Mouse (Mus musculus) liver, embryonic 16.5 days (tissue): ENCODE measurements around the gene Clk3. TPM values are rescaled to one million over a fixed set of nuclear protein-coding genes. Genes with fewer than 3 reads are reported as not detected.
A peak's percentile ranks its signal among the peaks of the same experiment; 100 is the strongest.

Experiments used
- ATAC-seq: fragments of 200-750 bp; cut with Nextera tagmentation; 2 replicates; pipeline ENCODE4 v1.8.0; 2017; ENCODE audit warnings: low read depth, mild to moderate bottlenecking, moderate number of reproducible peaks, moderate library complexity
- H3K27ac ChIP-seq: fragments of 300-500 bp; sonication (generic); 2 replicates; pipeline ENCODE4 v1.5.1; 2014; ENCODE audit warnings: mild to moderate bottlenecking, low read length
- H3K27me3 ChIP-seq: fragments of 300-500 bp; sonication (generic); 2 replicates; pipeline ENCODE4 v1.6.1; 2014; ENCODE audit warnings: low read depth, low read length, mixed read lengths; ENCODE audit not compliant: control insufficient read depth, insufficient read depth
- H3K36me3 ChIP-seq: fragments of 300-500 bp; sonication (generic); 2 replicates; pipeline ENCODE4 v1.6.1; 2014; ENCODE audit warnings: mild to moderate bottlenecking; ENCODE audit not compliant: control insufficient read depth, insufficient read depth
- H3K4me1 ChIP-seq: fragments of 300-500 bp; sonication (generic); 2 replicates; pipeline ENCODE4 v1.6.1; 2014; ENCODE audit warnings: low read depth, low read length, mixed read lengths; ENCODE audit not compliant: control insufficient read depth
- H3K4me2 ChIP-seq: fragments of 300-500 bp; sonication (generic); 2 replicates; pipeline ENCODE4 v1.6.1; 2014; ENCODE audit warnings: low read depth, low read length, mixed read lengths
- H3K4me3 ChIP-seq: fragments of 300-500 bp; sonication (generic); 2 replicates; pipeline ENCODE4 v1.5.1; 2014; ENCODE audit warnings: low read depth, mild to moderate bottlenecking, low read length
- H3K9ac ChIP-seq: fragments of 300-500 bp; sonication (generic); 2 replicates; pipeline ENCODE4 v1.6.1; 2014; ENCODE audit warnings: low read depth, low read length
- H3K9me3 ChIP-seq: fragments of 300-500 bp; sonication (generic); replicated peaks from 2 replicates; pipeline ENCODE4 v1.6.1; 2016; ENCODE audit warnings: low read length; ENCODE audit not compliant: control insufficient read depth
- WGBS: fragments of 180-500 bp; shearing (Covaris S2); extraction: QIAGEN DNeasy Blood & Tissue Kit; methylation state at CpG from one replicate; pipeline ENCODE4 v1.1.7; 2014; ENCODE audit not compliant: insufficient replicate concordance; 5-methylcytosine and 5-hydroxymethylcytosine counted together
- polyA plus RNA-seq: library from polyadenylated mRNA; unstranded; fragments of >200 nt; fragmentation: Nextera tagmentation; extraction: Ambion mirVana; gene quantifications from 2 replicates; pipeline ENCODE4 v1.2.1, GENCODE M21; 2015

The Clk3 gene
- polyA plus RNA-seq, 1 experiment from 2014 or later = 104 TPM

- Histone ChIP-seq H3K27me3 (no peaks in the 10 kb centered on the region; the same call in 1 of the 2 replicates), H3K9me3 (no peaks in the 10 kb centered on the region), H3K4me3 (no peak overlapping the region), H3K4me1 (peaks cover 41% of the 10 kb centered on the region), H3K36me3 (no peaks in the 10 kb centered on the region), H3K4me2 (no peak overlapping the region), H3K9ac (no peak overlapping the region), H3K27ac (no peak overlapping the region)
- no peak for ATAC-seq
- WGBS = 53% methylated on average over 5 of the region's 5 CpGs
These were observed 9.4 kb upstream of the Clk3 start for GRCm38 (mm10) chr9:57775026-57775425.

DNA sequence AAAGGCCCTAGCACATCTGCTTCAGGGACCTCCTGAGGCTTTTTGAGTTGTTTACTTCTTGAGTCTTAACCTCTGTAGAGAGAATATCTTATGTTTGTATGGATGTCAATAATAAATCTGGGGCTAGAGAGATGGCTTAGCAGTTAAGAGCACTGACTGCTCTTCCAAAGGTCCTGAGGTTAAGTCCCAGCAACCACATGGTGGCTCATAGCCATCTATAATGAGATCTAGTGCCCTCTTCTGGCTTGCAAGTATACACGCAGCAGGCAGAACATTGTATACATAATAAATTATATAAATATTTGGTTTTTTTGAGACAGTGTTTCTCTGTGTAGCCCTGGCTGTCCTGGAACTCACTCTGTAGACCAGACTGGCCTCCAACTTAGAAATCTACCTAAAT is 8.5 kb upstream of the Clk3 start:
- Histone ChIP-seq H3K27me3 (no peaks in the 10 kb centered on the region; the same call in 1 of the 2 replicates), H3K4me2 (peak overlapping the region; percentile 28), H3K36me3 (no peaks in the 10 kb centered on the region), H3K9ac (peak overlapping the region; percentile 49), H3K9me3 (no peaks in the 10 kb centered on the region), H3K4me3 (no peak overlapping the region), H3K4me1 (peaks cover 50% of the 10 kb centered on the region), H3K27ac (peak overlapping the region; percentile 85)
- no peak for ATAC-seq
- 0% methylated on average over 1 of the region's 1 CpGs for WGBS

DNA sequence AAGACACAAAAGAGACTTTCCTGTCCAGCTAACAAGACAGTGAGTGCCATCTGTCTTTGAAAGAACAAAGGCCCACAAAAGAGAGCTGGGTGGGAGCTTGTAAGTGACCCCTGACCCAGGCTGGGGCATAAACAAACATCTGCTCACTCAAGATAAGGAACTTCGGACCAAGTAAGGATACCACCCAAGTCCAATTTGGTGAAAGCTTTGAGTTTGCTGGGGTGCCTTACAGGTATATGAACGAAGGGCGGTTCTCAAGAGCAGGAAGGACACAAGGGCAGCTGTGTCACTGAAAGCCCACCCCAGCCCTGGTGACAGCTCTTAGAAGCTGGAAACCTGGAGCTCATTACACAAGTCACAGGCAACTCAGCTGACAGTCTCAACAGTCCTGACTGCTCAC is 8.1 kb upstream of the Clk3 start:
- no peaks in the 10 kb centered on the region for H3K9me3 ChIP-seq
- WGBS = 54% methylated on average over 3 of the region's 3 CpGs
- ATAC-seq = no peak
- no peaks in the 10 kb centered on the region for H3K36me3 ChIP-seq
- H3K4me3 ChIP-seq = no peak overlapping the region
- H3K4me1 ChIP-seq = peaks cover 54% of the 10 kb centered on the region
- peak overlapping the region; percentile 85 for H3K27ac ChIP-seq
- peak overlapping the region; percentile 28 for H3K4me2 ChIP-seq
- peak overlapping the region; percentile 49 for H3K9ac ChIP-seq
- no peaks in the 10 kb centered on the region; the same call in 1 of the 2 replicates for H3K27me3 ChIP-seq

DNA sequence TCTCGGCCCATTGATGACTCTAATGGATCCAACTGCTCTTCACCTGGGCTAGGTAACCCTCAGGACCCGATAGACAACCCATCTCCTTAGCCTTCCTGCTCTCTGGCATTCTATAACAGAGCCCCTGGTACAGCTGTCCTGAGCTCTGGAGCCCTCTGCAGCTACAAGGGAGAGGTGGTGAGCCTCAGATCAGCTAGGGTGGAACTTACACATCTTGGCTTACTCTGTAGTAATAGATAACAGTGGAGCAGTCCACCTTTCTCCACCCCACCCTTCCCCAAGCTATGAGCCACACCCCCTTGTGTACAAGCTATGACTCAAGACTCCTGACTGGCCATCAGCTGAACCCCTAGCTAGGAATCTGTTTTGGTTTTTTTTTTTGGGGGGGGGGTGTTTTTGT is 5.2 kb upstream of the Clk3 start:
- peak overlapping the region; percentile 80 for H3K4me2 ChIP-seq
- no peaks in the 10 kb centered on the region for H3K36me3 ChIP-seq
- H3K4me3 ChIP-seq = peak overlapping the region; percentile 45
- no peaks in the 10 kb centered on the region for H3K9me3 ChIP-seq
- H3K4me1 ChIP-seq = peaks cover 73% of the 10 kb centered on the region
- WGBS = 53% methylated on average over 2 of the region's 2 CpGs
- peak overlapping the region; percentile 77 for H3K9ac ChIP-seq
- no peaks in the 10 kb centered on the region for H3K27me3 ChIP-seq
- ATAC-seq = peak; percentile 79
- peak overlapping the region; percentile 100 for H3K27ac ChIP-seq

- no peaks in the 10 kb centered on the region for H3K36me3 ChIP-seq
- peak; percentile 10; the same call in 1 of the 2 replicates for ATAC-seq
- peak overlapping the region; percentile 80 for H3K4me2 ChIP-seq
- peak overlapping the region; percentile 77 for H3K9ac ChIP-seq
- H3K9me3 ChIP-seq = no peaks in the 10 kb centered on the region
- peaks cover 72% of the 10 kb centered on the region for H3K4me1 ChIP-seq
- H3K27me3 ChIP-seq = no peaks in the 10 kb centered on the region
- H3K4me3 ChIP-seq = peak overlapping the region; percentile 45
- 23% methylated on average over 1 of the region's 1 CpGs for WGBS
- H3K27ac ChIP-seq = peak overlapping the region; percentile 100
These were observed 4.6 kb upstream of the Clk3 start for GRCm38 (mm10) chr9:57770214-57770613.

- Histone ChIP-seq H3K4me1 (peaks cover 69% of the 10 kb centered on the region), H3K9me3 (no peaks in the 10 kb centered on the region), H3K27me3 (no peaks in the 10 kb centered on the region), H3K9ac (peak overlapping the region; percentile 77), H3K4me3 (peak overlapping the region; percentile 45), H3K36me3 (no peaks in the 10 kb centered on the region), H3K27ac (peak overlapping the region; percentile 100), H3K4me2 (peak overlapping the region; percentile 80)
- ATAC-seq = peak; percentile 81
- WGBS = 45% methylated on average over 2 of the region's 2 CpGs
These were observed 3.9 kb upstream of the Clk3 start for GRCm38 (mm10) chr9:57769539-57770069.

DNA sequence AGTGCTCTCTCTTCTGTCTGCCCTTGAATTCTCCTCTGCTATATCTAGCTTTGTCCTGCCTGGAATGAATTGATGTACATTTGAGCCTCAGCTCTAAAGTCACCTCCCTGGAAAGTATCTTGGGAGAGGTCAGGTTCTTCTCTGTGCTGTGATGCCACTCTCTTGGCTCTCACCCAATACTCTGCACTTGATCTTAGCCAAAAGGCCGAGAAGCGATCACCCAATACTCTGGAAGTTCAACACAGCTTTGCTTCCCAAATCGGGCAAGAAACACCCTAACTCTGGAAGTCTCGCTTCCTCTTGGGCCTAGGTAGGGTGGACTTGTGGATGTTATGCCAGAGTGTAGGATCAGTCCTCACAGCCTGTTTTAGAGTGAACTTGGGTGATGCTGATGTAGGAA is 1.6 kb upstream of the Clk3 start:
- Histone ChIP-seq H3K4me3 (no peak overlapping the region), H3K27ac (peak overlapping the region; percentile 97; the same call in 1 of the 2 replicates), H3K4me1 (peaks cover 66% of the 10 kb centered on the region), H3K9ac (no peak overlapping the region; the same call in 1 of the 2 replicates), H3K36me3 (no peaks in the 10 kb centered on the region), H3K27me3 (no peaks in the 10 kb centered on the region), H3K4me2 (no peak overlapping the region), H3K9me3 (no peaks in the 10 kb centered on the region)
- 87% methylated on average over 4 of the region's 4 CpGs for WGBS
- no peak for ATAC-seq

DNA sequence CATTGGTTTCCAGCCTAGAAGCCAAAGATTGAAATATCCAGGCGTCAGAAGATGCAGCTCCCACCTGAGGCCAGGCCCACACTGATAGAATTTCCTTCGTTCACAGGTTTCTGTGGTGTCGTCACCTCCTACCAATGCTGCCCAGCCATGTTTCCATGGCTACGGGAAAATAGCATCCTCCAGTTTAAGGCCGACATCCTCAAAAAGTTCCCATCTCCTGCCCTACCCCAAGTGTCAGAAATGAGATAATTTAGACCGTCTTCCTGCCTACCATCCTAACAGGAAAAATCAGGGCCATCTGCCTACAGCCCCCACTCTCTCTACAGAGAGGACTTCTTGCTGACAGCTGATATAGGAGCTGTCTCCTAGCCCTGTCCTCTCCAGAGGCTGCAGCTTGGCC is 771 bp upstream of the Clk3 start:
- peak overlapping the region; percentile 94 for H3K9ac ChIP-seq
- ATAC-seq = no peak
- peak overlapping the region; percentile 90 for H3K4me2 ChIP-seq
- H3K4me1 ChIP-seq = peaks cover 66% of the 10 kb centered on the region
- peak overlapping the region; percentile 95 for H3K4me3 ChIP-seq
- WGBS = 56% methylated on average over 6 of the region's 6 CpGs
- peaks cover 6% of the 10 kb centered on the region for H3K36me3 ChIP-seq
- H3K9me3 ChIP-seq = no peaks in the 10 kb centered on the region
- no peaks in the 10 kb centered on the region for H3K27me3 ChIP-seq
- peak overlapping the region; percentile 97 for H3K27ac ChIP-seq

DNA sequence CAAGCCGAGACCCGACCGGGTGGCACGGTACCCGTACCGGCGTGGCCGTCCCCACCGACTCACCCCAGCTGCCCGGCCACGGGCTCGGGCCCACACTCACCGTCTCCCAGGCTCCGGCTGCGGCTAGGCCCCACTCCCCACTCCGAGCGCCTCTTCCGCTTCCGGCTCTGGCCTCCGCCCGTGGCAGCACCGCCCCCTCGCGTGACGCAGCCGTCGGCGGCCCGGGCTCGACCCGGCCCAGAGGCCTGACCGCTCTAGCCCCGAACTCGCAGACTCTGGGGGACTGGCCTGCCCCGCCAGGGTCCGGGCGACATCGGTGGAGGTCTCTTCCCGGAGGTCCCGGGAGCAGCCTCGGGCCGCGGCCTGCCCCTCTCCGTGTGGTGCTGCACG is 691 bp downstream of the Clk3 start:
- Histone ChIP-seq H3K4me2 (peak overlapping the region; percentile 90), H3K9me3 (no peaks in the 10 kb centered on the region), H3K27me3 (no peaks in the 10 kb centered on the region), H3K36me3 (peaks cover 20% of the 10 kb centered on the region), H3K27ac (peak overlapping the region; percentile 97), H3K4me1 (peaks cover 71% of the 10 kb centered on the region), H3K4me3 (peak overlapping the region; percentile 95), H3K9ac (peak overlapping the region; percentile 94)
- under 1% methylated on average over 44 of the region's 45 CpGs for WGBS
- peak; percentile 78 for ATAC-seq
